Mouse (Mus musculus) liver, embryonic 12.5 days (tissue): ENCODE results near the gene Rccd1. TPM values are rescaled to one million over a fixed set of nuclear protein-coding genes. Genes with fewer than 3 reads are reported as not detected.

Experiments
- ATAC-seq: fragments of 200-750 bp; cut with Nextera tagmentation; 2 replicates; pipeline ENCODE4 v1.8.0; 2017; ENCODE audit warnings: moderate number of reproducible peaks, mild to moderate bottlenecking, moderate library complexity
- H3K27ac ChIP-seq: fragments of 300-500 bp; sonication (generic); 2 replicates; pipeline ENCODE4 v1.5.1; 2016; ENCODE audit warnings: mild to moderate bottlenecking
- H3K27me3 ChIP-seq: fragments of 300-500 bp; sonication (generic); replicated peaks from 2 replicates; pipeline ENCODE4 v1.6.1; 2016; ENCODE audit warnings: mild to moderate bottlenecking, moderate library complexity
- H3K36me3 ChIP-seq: fragments of 300-500 bp; sonication (generic); 2 replicates; pipeline ENCODE4 v1.6.1; 2016; ENCODE audit warnings: mild to moderate bottlenecking, moderate library complexity
- H3K4me1 ChIP-seq: fragments of 300-500 bp; sonication (generic); 2 replicates; pipeline ENCODE4 v1.6.1; 2016
- H3K4me2 ChIP-seq: fragments of 300-500 bp; sonication (generic); 2 replicates; pipeline ENCODE4 v1.6.1; 2016; ENCODE audit warnings: mild to moderate bottlenecking, moderate library complexity
- H3K4me3 ChIP-seq: fragments of 300-500 bp; sonication (generic); 2 replicates; pipeline ENCODE4 v1.5.1; 2016; ENCODE audit warnings: mild to moderate bottlenecking, moderate library complexity
- H3K9ac ChIP-seq: fragments of 300-500 bp; sonication (generic); 2 replicates; pipeline ENCODE4 v1.6.1; 2016; ENCODE audit warnings: mild to moderate bottlenecking, moderate library complexity
- H3K9me3 ChIP-seq: fragments of 300-500 bp; sonication (generic); replicated peaks from 2 replicates; pipeline ENCODE4 v1.6.1; 2016; ENCODE audit warnings: mild to moderate bottlenecking, moderate library complexity
- WGBS: fragments of 180-500 bp; shearing (Covaris S2); methylation state at CpG from one replicate; pipeline ENCODE4 v1.1.7; 2016; ENCODE audit not compliant: insufficient replicate concordance; 5-methylcytosine and 5-hydroxymethylcytosine counted together
- polyA plus RNA-seq: library from polyadenylated mRNA; unstranded; fragments of >200 nt; fragmentation: Nextera tagmentation; extraction: Ambion mirVana; gene quantifications from 2 replicates; pipeline ENCODE4 v1.2.1, GENCODE M21; 2016

Rccd1 gene
- polyA plus RNA-seq, 1 experiment from 2014 or later: 5.6 TPM

GRCm38 (mm10) chr7:80323336-80323735, 918 bp downstream of the Rccd1 start:
- 13% methylated on average over 8 of the region's 8 CpGs for WGBS
- ATAC-seq: no peak
- Histone ChIP-seq H3K27me3 (no peaks in the 10 kb centered on the region), H3K4me2 (peak overlapping the region; percentile 87), H3K9me3 (no peaks in the 10 kb centered on the region), H3K9ac (peak overlapping the region; percentile 76), H3K36me3 (peaks cover 62% of the 10 kb centered on the region), H3K4me3 (peak overlapping the region; percentile 69), H3K27ac (peak overlapping the region; percentile 74), H3K4me1 (peaks cover 25% of the 10 kb centered on the region)

DNA sequence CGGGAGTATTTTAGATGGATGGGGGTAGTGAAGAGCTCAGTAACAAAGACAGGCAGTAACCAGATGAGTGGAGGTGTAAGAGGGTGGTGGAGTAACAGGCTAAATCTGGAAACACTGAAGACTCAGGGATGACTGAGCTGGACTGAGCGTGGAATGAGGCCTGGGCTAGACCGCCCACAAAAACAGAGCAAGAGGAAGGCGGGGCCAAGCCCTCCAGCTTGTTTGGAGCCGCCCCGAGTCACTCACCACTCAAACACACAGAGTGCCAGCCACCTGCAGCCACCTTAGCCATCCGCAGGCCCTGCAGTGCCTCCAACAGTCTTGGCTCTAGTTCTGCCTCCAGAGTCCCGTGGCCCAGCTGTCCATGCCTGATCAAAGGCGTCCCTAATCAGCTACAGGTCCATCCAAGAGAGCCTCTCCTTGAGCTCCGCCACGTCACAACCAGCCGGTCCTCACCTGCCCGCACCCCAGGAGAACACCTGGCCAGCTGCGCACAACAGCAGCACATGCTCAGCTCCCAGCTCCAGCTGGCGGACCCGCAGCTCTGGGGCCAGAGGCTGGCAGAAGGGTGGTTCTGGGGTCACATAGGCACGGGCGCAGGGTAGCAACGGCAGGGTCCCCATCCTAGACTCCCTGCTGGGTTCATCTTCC, 4.3 kb downstream of the Rccd1 start:
- no peak for ATAC-seq
- Histone ChIP-seq H3K9ac (no peak overlapping the region), H3K27ac (no peak overlapping the region), H3K4me2 (no peak overlapping the region), H3K9me3 (no peaks in the 10 kb centered on the region), H3K27me3 (no peaks in the 10 kb centered on the region), H3K4me3 (no peak overlapping the region), H3K4me1 (peaks cover 21% of the 10 kb centered on the region), H3K36me3 (peaks cover 61% of the 10 kb centered on the region)
- WGBS: 82% methylated on average over 19 of the region's 19 CpGs

DNA sequence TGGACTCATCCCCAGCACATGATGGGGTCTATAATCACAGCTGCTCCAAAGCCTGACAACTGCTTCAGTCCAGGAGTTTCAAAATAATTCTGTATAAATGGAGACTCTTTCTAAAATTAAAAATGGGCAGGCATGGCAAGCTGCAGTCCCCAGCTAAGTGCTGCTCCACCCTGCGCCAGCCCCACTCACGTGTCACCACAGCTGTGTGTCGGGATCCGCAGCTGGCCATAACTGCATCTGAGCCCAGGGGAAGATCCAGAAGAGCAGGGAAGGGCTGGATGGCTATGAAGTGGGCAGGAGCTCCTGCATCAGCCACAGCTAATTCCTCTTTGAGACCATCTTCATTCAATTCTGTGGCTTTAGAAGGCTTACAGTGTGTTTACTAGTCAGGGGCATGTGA, 5.6 kb downstream of the Rccd1 start:
- no peak for ATAC-seq
- Histone ChIP-seq H3K27ac (0 out of 2 replicates have a peak overlapping the region, but pooled peaks have one; percentile 21), H3K4me3 (no peak overlapping the region), H3K27me3 (no peaks in the 10 kb centered on the region), H3K9me3 (no peaks in the 10 kb centered on the region), H3K9ac (no peak overlapping the region), H3K4me2 (no peak overlapping the region), H3K4me1 (peaks cover 19% of the 10 kb centered on the region), H3K36me3 (peaks cover 73% of the 10 kb centered on the region)
- 92% methylated on average over 4 of the region's 4 CpGs for WGBS

- H3K4me1 ChIP-seq: peaks cover 8% of the 10 kb centered on the region
- no peak overlapping the region for H3K4me2 ChIP-seq
- no peak overlapping the region for H3K27ac ChIP-seq
- WGBS: 71% methylated on average over 1 of the region's 1 CpGs
- H3K4me3 ChIP-seq: no peak overlapping the region
- H3K9ac ChIP-seq: no peak overlapping the region
- no peaks in the 10 kb centered on the region for H3K27me3 ChIP-seq
- ATAC-seq: no peak
- H3K9me3 ChIP-seq: no peaks in the 10 kb centered on the region
- peaks cover 84% of the 10 kb centered on the region for H3K36me3 ChIP-seq
These were observed 6.7 kb downstream of the Rccd1 start for GRCm38 (mm10) chr7:80317439-80318115.

DNA sequence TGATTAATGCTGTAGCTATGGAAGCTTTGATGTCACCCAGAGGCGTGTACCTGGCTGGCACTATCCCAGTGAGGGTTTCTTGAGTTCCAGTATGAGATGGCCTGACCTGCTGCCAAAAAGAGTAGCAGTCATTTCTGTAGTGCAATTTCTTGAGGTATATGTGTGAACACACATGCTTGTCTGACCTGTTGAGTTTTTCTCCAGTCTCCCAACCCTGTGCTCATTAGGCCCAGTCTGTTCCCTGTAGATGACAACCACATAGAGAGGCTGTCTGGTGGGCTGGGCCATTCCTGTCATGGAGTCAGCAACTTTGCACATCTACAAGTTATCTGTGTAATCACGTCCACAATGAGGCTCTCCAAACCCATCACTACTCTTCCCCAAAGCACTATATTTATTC, 8.5 kb downstream of the Rccd1 start:
- WGBS: 75% methylated on average over 2 of the region's 2 CpGs
- Histone ChIP-seq H3K9me3 (no peaks in the 10 kb centered on the region), H3K27ac (no peak overlapping the region), H3K9ac (no peak overlapping the region), H3K4me2 (no peak overlapping the region), H3K4me1 (no peaks in the 10 kb centered on the region), H3K36me3 (peaks cover 98% of the 10 kb centered on the region), H3K4me3 (no peak overlapping the region), H3K27me3 (no peaks in the 10 kb centered on the region)
- ATAC-seq: no peak

DNA sequence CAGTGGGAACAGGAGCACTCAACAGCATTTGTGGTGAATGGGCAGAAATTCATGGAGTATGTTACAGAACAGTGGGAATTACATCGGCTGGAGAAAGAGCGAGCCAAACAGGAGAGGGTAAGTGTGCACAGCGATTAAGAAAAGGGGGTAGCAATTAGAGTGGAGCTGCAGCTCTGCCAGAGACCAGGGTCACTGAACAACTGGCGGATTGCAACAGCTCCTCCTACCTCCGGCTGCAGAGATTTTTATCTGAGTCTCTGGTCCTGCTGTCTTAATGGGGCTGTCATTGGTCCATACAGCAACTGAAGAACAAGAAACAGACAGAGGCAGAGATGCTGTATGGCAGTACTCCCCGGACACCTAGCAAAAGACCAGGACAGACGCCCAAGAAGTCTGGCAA, 13.5 kb downstream of the Rccd1 start:
- Histone ChIP-seq H3K9ac (no peak overlapping the region), H3K4me1 (no peaks in the 10 kb centered on the region), H3K36me3 (peaks cover 100% of the 10 kb centered on the region), H3K4me2 (no peak overlapping the region), H3K27ac (no peak overlapping the region), H3K4me3 (no peak overlapping the region), H3K9me3 (no peaks in the 10 kb centered on the region), H3K27me3 (no peaks in the 10 kb centered on the region)
- no peak for ATAC-seq
- WGBS: 81% methylated on average over 7 of the region's 7 CpGs

GRCm38 (mm10) chr7:80307766-80308165, 16.5 kb downstream of the Rccd1 start:
- Histone ChIP-seq H3K4me3 (no peak overlapping the region), H3K9me3 (no peaks in the 10 kb centered on the region), H3K27me3 (no peaks in the 10 kb centered on the region), H3K4me2 (no peak overlapping the region), H3K27ac (no peak overlapping the region), H3K9ac (no peak overlapping the region), H3K36me3 (peaks cover 100% of the 10 kb centered on the region), H3K4me1 (no peaks in the 10 kb centered on the region)
- no peak for ATAC-seq
- WGBS: 89% methylated on average over 3 of the region's 3 CpGs

DNA sequence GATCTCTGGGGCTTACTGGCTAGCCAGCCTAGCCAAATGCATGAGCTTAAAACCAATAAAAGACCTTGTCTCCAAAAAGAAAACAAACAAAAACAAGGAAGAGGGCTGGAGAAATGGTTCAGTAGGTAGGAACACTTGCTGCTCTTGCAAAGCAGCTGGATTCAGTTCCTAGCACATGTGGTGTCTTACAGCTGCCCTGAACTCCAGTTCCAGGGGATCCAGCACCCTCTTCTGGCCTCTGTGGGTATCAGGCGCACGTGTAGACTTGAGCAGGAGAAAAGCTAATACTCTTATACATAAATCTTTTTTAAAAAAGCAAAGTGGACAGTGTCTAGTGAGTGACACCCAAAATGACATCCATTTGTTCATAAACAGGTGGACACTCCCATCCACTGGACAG, 22.7 kb downstream of the Rccd1 start:
- Histone ChIP-seq H3K27ac (no peak overlapping the region), H3K4me2 (no peak overlapping the region), H3K9me3 (no peaks in the 10 kb centered on the region), H3K27me3 (no peaks in the 10 kb centered on the region), H3K4me1 (peaks cover 38% of the 10 kb centered on the region), H3K4me3 (no peak overlapping the region), H3K36me3 (peaks cover 99% of the 10 kb centered on the region), H3K9ac (no peak overlapping the region)
- WGBS: 83% methylated on average over 2 of the region's 2 CpGs
- ATAC-seq: no peak

GRCm38 (mm10) chr7:80299568-80299967, 24.7 kb downstream of the Rccd1 start:
- peaks cover 88% of the 10 kb centered on the region for H3K36me3 ChIP-seq
- peak overlapping the region; percentile 7; the same call in 1 of the 2 replicates for H3K4me2 ChIP-seq
- ATAC-seq: no peak
- H3K4me3 ChIP-seq: no peak overlapping the region
- WGBS: 88% methylated on average over 3 of the region's 3 CpGs
- peaks cover 51% of the 10 kb centered on the region for H3K4me1 ChIP-seq
- H3K27ac ChIP-seq: no peak overlapping the region
- H3K9me3 ChIP-seq: no peaks in the 10 kb centered on the region
- H3K9ac ChIP-seq: no peak overlapping the region
- no peaks in the 10 kb centered on the region for H3K27me3 ChIP-seq

- Histone ChIP-seq H3K36me3 (peaks cover 79% of the 10 kb centered on the region), H3K9ac (no peak overlapping the region), H3K4me1 (peaks cover 52% of the 10 kb centered on the region), H3K4me2 (peak overlapping the region; percentile 71; the same call in 1 of the 2 replicates), H3K9me3 (no peaks in the 10 kb centered on the region), H3K27ac (no peak overlapping the region), H3K27me3 (no peaks in the 10 kb centered on the region), H3K4me3 (no peak overlapping the region)
- no peak for ATAC-seq
- 92% methylated on average over 4 of the region's 4 CpGs for WGBS
These were observed 25.5 kb downstream of the Rccd1 start for GRCm38 (mm10) chr7:80298754-80299153.

- peaks cover 70% of the 10 kb centered on the region for H3K4me1 ChIP-seq
- WGBS: 92% methylated on average over 3 of the region's 3 CpGs
- H3K36me3 ChIP-seq: peaks cover 63% of the 10 kb centered on the region
- H3K27ac ChIP-seq: no peak overlapping the region; the same call in 1 of the 2 replicates
- no peaks in the 10 kb centered on the region for H3K9me3 ChIP-seq
- H3K4me3 ChIP-seq: peak overlapping the region; percentile 89
- ATAC-seq: no peak
- H3K4me2 ChIP-seq: peak overlapping the region; percentile 71
- H3K9ac ChIP-seq: peak overlapping the region; percentile 95
- no peaks in the 10 kb centered on the region for H3K27me3 ChIP-seq
These were observed 27.2 kb downstream of the Rccd1 start for GRCm38 (mm10) chr7:80297041-80297440.

GRCm38 (mm10) chr7:80296462-80296861, 27.8 kb downstream of the Rccd1 start:
- ATAC-seq: no peak
- H3K4me2 ChIP-seq: peak overlapping the region; percentile 71
- H3K27ac ChIP-seq: no peak overlapping the region
- H3K4me3 ChIP-seq: peak overlapping the region; percentile 89
- H3K9me3 ChIP-seq: no peaks in the 10 kb centered on the region
- 83% methylated on average over 6 of the region's 6 CpGs for WGBS
- H3K27me3 ChIP-seq: no peaks in the 10 kb centered on the region
- peaks cover 57% of the 10 kb centered on the region for H3K36me3 ChIP-seq
- H3K4me1 ChIP-seq: peaks cover 70% of the 10 kb centered on the region
- peak overlapping the region; percentile 95 for H3K9ac ChIP-seq
